Mouse (Mus musculus) erythroblast, adult 5-6 weeks (primary cell): ENCODE measurements around the gene Cdyl2. TPM values are rescaled to one million over a fixed set of nuclear protein-coding genes. Genes with fewer than 3 reads are reported as not detected.

Experiments used
- ATAC-seq: replicated peaks from 2 replicates; pipeline ENCODE4 v1.8.0; 2016; ENCODE audit warnings: moderate number of reproducible peaks, mild to moderate bottlenecking, moderate TSS enrichment, inconsistent platforms; ENCODE audit not compliant: poor library complexity, low FRiP score, severe bottlenecking
- total RNA-seq, 2 experiments: library from RNA; stranded (forward) in 1 of 2; stranded (reverse) in 1 of 2; fragments of 150-400 nt in 1 of 2; fragments of 200-764, 138-1000 nt in 1 of 2; gene quantifications; 2 replicates each; pipeline versions ENCODE4 v1.2.3 to v1.2.4; 2015 to 2017; ENCODE audit warnings: low replicate concordance in 2 of 2

Gene Cdyl2
- total RNA-seq, 2 experiments from 2014 or later: 2.1 to 3.6 TPM

- no peak for ATAC-seq
Observed at GRCm38 (mm10) chr8:116552778-116553177, 180.0 kb downstream of the Cdyl2 start.

GRCm38 (mm10) chr8:116552255-116552654 is 180.5 kb downstream of the Cdyl2 start:
- no peak for ATAC-seq

- ATAC-seq: no peak
Observed at GRCm38 (mm10) chr8:116543366-116543765, 189.4 kb downstream of the Cdyl2 start.

GRCm38 (mm10) chr8:116542842-116543241 is 189.9 kb downstream of the Cdyl2 start:
- no peak for ATAC-seq

GRCm38 (mm10) chr8:116540136-116540535 is 192.7 kb downstream of the Cdyl2 start:
- ATAC-seq: no peak

- no peak for ATAC-seq
Observed at GRCm38 (mm10) chr8:116538763-116539162, 194.0 kb downstream of the Cdyl2 start.

GRCm38 (mm10) chr8:116536786-116537185 is 196.0 kb downstream of the Cdyl2 start:
- ATAC-seq: no peak

GRCm38 (mm10) chr8:116533081-116533480 is 199.7 kb downstream of the Cdyl2 start:
- no peak for ATAC-seq

- ATAC-seq: no peak
Observed at GRCm38 (mm10) chr8:116528736-116529135, 204.1 kb downstream of the Cdyl2 start.

- no peak for ATAC-seq
Observed at GRCm38 (mm10) chr8:116524915-116525314, 207.9 kb downstream of the Cdyl2 start.

Other genes with a start within 250 kb of the Cdyl2 start
- gene Dynlrb2, start 228.0 kb downstream of the Cdyl2 start, total RNA-seq (2015; ENCODE audit: low replicate concordance): not detected in 2 replicates
- not detected in 2 replicates for gene Dynlrb2, start 228.0 kb downstream of the Cdyl2 start, total RNA-seq (2017; ENCODE audit: low replicate concordance)
- gene Cmc2, start 188.5 kb upstream of the Cdyl2 start, total RNA-seq (2015; ENCODE audit: low replicate concordance): 12.5 and 20.0 TPM in 2 replicates
- 26.9 and 35.7 TPM in 2 replicates for gene Cmc2, start 188.5 kb upstream of the Cdyl2 start, total RNA-seq (2017; ENCODE audit: low replicate concordance)
- 14.2 and 14.6 TPM in 2 replicates for gene Cenpn, start 188.7 kb upstream of the Cdyl2 start, total RNA-seq (2015; ENCODE audit: low replicate concordance)
- gene Cenpn, start 188.7 kb upstream of the Cdyl2 start, total RNA-seq (2017; ENCODE audit: low replicate concordance): 11.0 and 11.9 TPM in 2 replicates
- 3.3 and 5.0 TPM in 2 replicates for gene Atmin, start 210.4 kb upstream of the Cdyl2 start, total RNA-seq (2015; ENCODE audit: low replicate concordance)
- gene Atmin, start 210.4 kb upstream of the Cdyl2 start, total RNA-seq (2017; ENCODE audit: low replicate concordance): 2.8 and 3.9 TPM in 2 replicates
- gene 1700030J22Rik, start 246.0 kb upstream of the Cdyl2 start, total RNA-seq (2015; ENCODE audit: low replicate concordance): not detected in 2 replicates
- not detected in 2 replicates for gene 1700030J22Rik, start 246.0 kb upstream of the Cdyl2 start, total RNA-seq (2017; ENCODE audit: low replicate concordance)